Mouse (Mus musculus) forebrain, embryonic 12.5 days (tissue): ENCODE measurements around the gene C1ra. TPM values are rescaled to one million over a fixed set of nuclear protein-coding genes. Genes with fewer than 3 reads are reported as not detected.
"Not testable (repeated sequence)": the region's sequence is repeated elsewhere in the genome, so short reads cannot be mapped to it uniquely, and the experiment has no call there.

Experiments
- ATAC-seq: fragments of 200-750 bp; cut with Nextera tagmentation; 2 replicates; pipeline ENCODE4 v1.8.0; 2017; ENCODE audit warnings: moderate TSS enrichment; ENCODE audit not compliant: low FRiP score
- H3K27ac ChIP-seq: fragments of 300-500 bp; sonication (generic); 2 replicates; pipeline ENCODE4 v1.5.1; 2016; ENCODE audit warnings: mild to moderate bottlenecking
- H3K27me3 ChIP-seq: fragments of 300-500 bp; sonication (generic); 2 replicates; pipeline ENCODE4 v1.6.1; 2016; ENCODE audit warnings: mild to moderate bottlenecking
- H3K36me3 ChIP-seq: fragments of 300-500 bp; sonication (generic); replicated peaks from 2 replicates; pipeline ENCODE4 v1.6.1; 2016; ENCODE audit warnings: mild to moderate bottlenecking
- H3K4me1 ChIP-seq: fragments of 300-500 bp; sonication (generic); 2 replicates; pipeline ENCODE4 v1.6.1; 2016
- H3K4me2 ChIP-seq: fragments of 300-500 bp; sonication (generic); 2 replicates; pipeline ENCODE4 v1.6.1; 2016; ENCODE audit warnings: mild to moderate bottlenecking, moderate library complexity
- H3K4me3 ChIP-seq: fragments of 300-500 bp; sonication (generic); replicated peaks from 2 replicates; pipeline ENCODE4 v1.5.1; 2016; ENCODE audit warnings: mild to moderate bottlenecking
- H3K9ac ChIP-seq: fragments of 300-500 bp; sonication (generic); 2 replicates; pipeline ENCODE4 v1.6.1; 2016; ENCODE audit warnings: mild to moderate bottlenecking
- H3K9me3 ChIP-seq: fragments of 300-500 bp; sonication (generic); 2 replicates; pipeline ENCODE4 v1.6.1; 2016
- WGBS: fragments of 180-500 bp; shearing (Covaris S2); methylation state at CpG from one replicate; pipeline ENCODE4 v1.1.7; 2016; 5-methylcytosine and 5-hydroxymethylcytosine counted together
- polyA plus RNA-seq: library from polyadenylated mRNA; unstranded; fragments of >200 nt; fragmentation: Nextera tagmentation; extraction: Ambion mirVana; gene quantifications from 2 replicates; pipeline ENCODE4 v1.2.1, GENCODE M21; 2016

Gene C1ra
- polyA plus RNA-seq, 1 experiment from 2014 or later = 0.14 TPM

GRCm38 (mm10) chr6:124476796-124477195 lies 35.4 kb upstream of the C1ra start:
- no peaks in the 10 kb centered on the region for H3K9me3 ChIP-seq
- H3K27ac ChIP-seq = no peak overlapping the region
- no peaks in the 10 kb centered on the region for H3K4me1 ChIP-seq
- no peak for ATAC-seq
- no peak overlapping the region for H3K4me3 ChIP-seq
- no peak overlapping the region for H3K4me2 ChIP-seq
- no peak overlapping the region for H3K9ac ChIP-seq
- no peaks in the 10 kb centered on the region for H3K36me3 ChIP-seq
- 86% methylated on average over 11 of the region's 11 CpGs for WGBS
- no peaks in the 10 kb centered on the region for H3K27me3 ChIP-seq

GRCm38 (mm10) chr6:124477221-124477655 lies 35.0 kb upstream of the C1ra start:
- no peak for ATAC-seq
- WGBS = 77% methylated on average over 5 of the region's 5 CpGs
- no peak overlapping the region for H3K4me2 ChIP-seq
- no peaks in the 10 kb centered on the region for H3K4me1 ChIP-seq
- no peak overlapping the region for H3K9ac ChIP-seq
- H3K36me3 ChIP-seq = no peaks in the 10 kb centered on the region
- H3K27me3 ChIP-seq = no peaks in the 10 kb centered on the region
- no peak overlapping the region for H3K27ac ChIP-seq
- H3K9me3 ChIP-seq = no peaks in the 10 kb centered on the region
- H3K4me3 ChIP-seq = no peak overlapping the region

- ATAC-seq = no peak
- H3K36me3 ChIP-seq = no peaks in the 10 kb centered on the region
- no peaks in the 10 kb centered on the region for H3K4me1 ChIP-seq
- no peak overlapping the region for H3K9ac ChIP-seq
- H3K27ac ChIP-seq = no peak overlapping the region
- WGBS = 79% methylated on average over 17 of the region's 17 CpGs
- H3K27me3 ChIP-seq = no peaks in the 10 kb centered on the region
- H3K4me2 ChIP-seq = no peak overlapping the region
- no peaks in the 10 kb centered on the region for H3K9me3 ChIP-seq
- no peak overlapping the region for H3K4me3 ChIP-seq
These were observed 34.1 kb upstream of the C1ra start for GRCm38 (mm10) chr6:124477922-124478651.

- ATAC-seq = no peak
- no peaks in the 10 kb centered on the region for H3K36me3 ChIP-seq
- no peak overlapping the region for H3K9ac ChIP-seq
- H3K4me3 ChIP-seq = no peak overlapping the region
- no peaks in the 10 kb centered on the region for H3K9me3 ChIP-seq
- H3K4me1 ChIP-seq = no peaks in the 10 kb centered on the region
- WGBS = 86% methylated on average over 3 of the region's 3 CpGs
- H3K27me3 ChIP-seq = no peaks in the 10 kb centered on the region
- H3K27ac ChIP-seq = no peak overlapping the region
- no peak overlapping the region for H3K4me2 ChIP-seq
These were observed 33.2 kb upstream of the C1ra start for GRCm38 (mm10) chr6:124478874-124479572.

GRCm38 (mm10) chr6:124479573-124479930 lies 32.7 kb upstream of the C1ra start:
- no peaks in the 10 kb centered on the region for H3K36me3 ChIP-seq
- WGBS = 88% methylated on average over 3 of the region's 3 CpGs
- no peak for ATAC-seq
- no peak overlapping the region for H3K4me2 ChIP-seq
- H3K4me3 ChIP-seq = no peak overlapping the region
- H3K9me3 ChIP-seq = no peaks in the 10 kb centered on the region
- no peaks in the 10 kb centered on the region for H3K27me3 ChIP-seq
- H3K4me1 ChIP-seq = no peaks in the 10 kb centered on the region
- no peak overlapping the region for H3K9ac ChIP-seq
- H3K27ac ChIP-seq = no peak overlapping the region

- Histone ChIP-seq H3K4me3 (no peak overlapping the region), H3K4me1 (no peaks in the 10 kb centered on the region), H3K4me2 (no peak overlapping the region), H3K9me3 (no peaks in the 10 kb centered on the region), H3K9ac (no peak overlapping the region), H3K36me3 (no peaks in the 10 kb centered on the region), H3K27ac (no peak overlapping the region), H3K27me3 (no peaks in the 10 kb centered on the region)
- ATAC-seq = no peak
- 63% methylated on average over 4 of the region's 4 CpGs for WGBS
These were observed 31.9 kb upstream of the C1ra start for GRCm38 (mm10) chr6:124480295-124480694.

- no peaks in the 10 kb centered on the region for H3K9me3 ChIP-seq
- H3K27me3 ChIP-seq = no peaks in the 10 kb centered on the region
- H3K4me2 ChIP-seq = no peak overlapping the region
- no peaks in the 10 kb centered on the region for H3K36me3 ChIP-seq
- H3K4me1 ChIP-seq = no peaks in the 10 kb centered on the region
- no peak overlapping the region for H3K4me3 ChIP-seq
- no peak overlapping the region for H3K27ac ChIP-seq
- WGBS = 25% methylated on average over 6 of the region's 6 CpGs
- H3K9ac ChIP-seq = no peak overlapping the region
- ATAC-seq = no peak
These were observed 30.6 kb upstream of the C1ra start for GRCm38 (mm10) chr6:124481571-124481970.

GRCm38 (mm10) chr6:124483831-124484230 lies 28.4 kb upstream of the C1ra start:
- not testable (repeated sequence) for H3K36me3 ChIP-seq, H3K27ac ChIP-seq, ATAC-seq, H3K4me1 ChIP-seq, H3K9me3 ChIP-seq, H3K9ac ChIP-seq, H3K27me3 ChIP-seq, H3K4me3 ChIP-seq, H3K4me2 ChIP-seq
- 82% methylated on average over 3 of the region's 3 CpGs for WGBS

- no peaks in the 10 kb centered on the region for H3K36me3 ChIP-seq
These were observed 27.4 kb upstream of the C1ra start for GRCm38 (mm10) chr6:124484851-124485250.

GRCm38 (mm10) chr6:124485414-124486144 lies 26.6 kb upstream of the C1ra start:
- Histone ChIP-seq H3K27ac (no peak overlapping the region), H3K36me3 (no peaks in the 10 kb centered on the region), H3K4me1 (no peaks in the 10 kb centered on the region), H3K9me3 (no peaks in the 10 kb centered on the region), H3K9ac (no peak overlapping the region; the same call in 1 of the 2 replicates), H3K4me3 (peak overlapping the region; percentile 19), H3K27me3 (no peaks in the 10 kb centered on the region), H3K4me2 (peak overlapping the region; percentile 50)
- WGBS = 38% methylated on average over 21 of the region's 21 CpGs
- ATAC-seq = peak; percentile 91

More at GRCm38 (mm10) chr6:124484851-124485250, 27.4 kb upstream of the C1ra start:
- H3K4me1 ChIP-seq = no peaks in the 10 kb centered on the region
- H3K27me3 ChIP-seq = no peaks in the 10 kb centered on the region
- no peak overlapping the region for H3K9ac ChIP-seq
- H3K4me2 ChIP-seq = peak overlapping the region; percentile 50
- H3K9me3 ChIP-seq = no peaks in the 10 kb centered on the region
- no peak overlapping the region for H3K4me3 ChIP-seq
- H3K27ac ChIP-seq = no peak overlapping the region
- 87% methylated on average over 7 of the region's 7 CpGs for WGBS
- 0 out of 2 replicates have a peak, but pooled peaks have one; percentile 4 for ATAC-seq

GRCm38 (mm10) chr6:124487509-124487908 lies 24.7 kb upstream of the C1ra start:
- H3K4me2 ChIP-seq = no peak overlapping the region
- H3K4me1 ChIP-seq = no peaks in the 10 kb centered on the region
- H3K9ac ChIP-seq = no peak overlapping the region
- no peaks in the 10 kb centered on the region for H3K27me3 ChIP-seq
- WGBS = 70% methylated on average over 2 of the region's 2 CpGs
- no peak for ATAC-seq
- H3K9me3 ChIP-seq = no peaks in the 10 kb centered on the region
- no peak overlapping the region for H3K4me3 ChIP-seq
- H3K27ac ChIP-seq = no peak overlapping the region
- H3K36me3 ChIP-seq = no peaks in the 10 kb centered on the region

- no peak overlapping the region for H3K27ac ChIP-seq
- no peaks in the 10 kb centered on the region for H3K36me3 ChIP-seq
- no peaks in the 10 kb centered on the region for H3K27me3 ChIP-seq
- no peak for ATAC-seq
- H3K9ac ChIP-seq = no peak overlapping the region
- no peaks in the 10 kb centered on the region for H3K4me1 ChIP-seq
- H3K9me3 ChIP-seq = no peaks in the 10 kb centered on the region
- no peak overlapping the region for H3K4me3 ChIP-seq
- WGBS = 81% methylated on average over 4 of the region's 4 CpGs
- H3K4me2 ChIP-seq = no peak overlapping the region
These were observed 23.3 kb upstream of the C1ra start for GRCm38 (mm10) chr6:124488952-124489351.
